Mouse (Mus musculus): ENCODE results near the gene Ak8. TPM values are rescaled to one million over a fixed set of nuclear protein-coding genes. Genes with fewer than 3 reads are reported as not detected.
A peak's percentile ranks its signal among the peaks of the same experiment; 100 is the strongest.

The Ak8 gene
- total RNA-seq, 2 experiments from 2014 or later = 0.18 to 0.33 TPM

- no peak for DNase-seq
Observed at GRCm38 (mm10) chr2:28796298-28796697, 96.3 kb downstream of the Ak8 start.

DNA sequence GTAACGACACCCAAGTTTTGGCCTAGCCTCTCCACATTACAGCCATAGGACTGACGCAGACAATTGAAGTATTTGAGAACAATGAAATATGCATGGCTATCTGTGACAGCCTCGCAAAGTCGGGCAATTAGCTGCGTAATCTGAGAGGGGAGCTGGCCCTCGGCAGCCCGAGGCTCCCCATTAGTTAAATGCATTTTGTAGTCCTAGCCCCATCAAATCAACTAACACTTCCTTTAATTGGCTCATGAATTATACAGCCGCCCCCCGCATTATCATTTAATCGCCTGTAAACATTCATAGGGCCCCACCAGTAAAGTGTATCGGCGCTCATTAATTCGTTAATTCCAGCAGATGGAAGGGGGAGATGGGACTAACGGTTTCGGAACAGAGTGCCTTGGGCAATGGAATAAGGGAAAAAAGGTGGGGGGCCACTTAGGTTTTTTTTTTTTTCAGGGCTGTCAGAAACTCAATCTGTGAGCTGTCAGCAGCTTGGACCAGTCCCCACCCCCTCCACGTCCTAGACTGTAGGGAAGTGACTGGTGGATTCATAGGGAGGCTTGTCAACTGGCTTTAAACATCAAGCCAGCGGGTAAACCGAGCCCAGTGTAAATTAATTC, 97.6 kb downstream of the Ak8 start:
- DNase-seq = no peak

GRCm38 (mm10) chr2:28798390-28798789, 98.4 kb downstream of the Ak8 start:
- no peak for DNase-seq

DNA sequence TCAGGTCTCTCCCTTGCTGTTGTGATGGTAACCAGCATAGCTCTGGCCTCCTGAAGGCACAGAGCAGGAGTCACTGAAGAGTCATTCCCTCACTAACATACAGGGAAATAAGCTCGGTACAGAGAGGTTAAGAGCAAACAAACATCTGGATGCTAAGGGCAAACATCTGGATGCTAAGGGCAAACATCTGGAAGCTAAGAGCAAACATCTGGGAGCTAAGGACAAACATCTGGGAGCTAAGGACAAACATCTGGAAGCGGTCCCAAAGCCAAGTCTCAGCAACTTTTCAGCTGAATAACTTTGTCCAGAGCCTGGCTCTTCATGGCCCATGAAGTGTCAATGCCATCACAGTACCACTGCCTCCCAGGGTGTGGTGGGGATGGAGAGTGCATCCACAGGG, 99.6 kb downstream of the Ak8 start:
- DNase-seq = no peak

- no peak for DNase-seq
Observed at GRCm38 (mm10) chr2:28803406-28803805, 103.4 kb downstream of the Ak8 start.

GRCm38 (mm10) chr2:28808841-28809240, 108.9 kb downstream of the Ak8 start:
- DNase-seq = no peak

DNA sequence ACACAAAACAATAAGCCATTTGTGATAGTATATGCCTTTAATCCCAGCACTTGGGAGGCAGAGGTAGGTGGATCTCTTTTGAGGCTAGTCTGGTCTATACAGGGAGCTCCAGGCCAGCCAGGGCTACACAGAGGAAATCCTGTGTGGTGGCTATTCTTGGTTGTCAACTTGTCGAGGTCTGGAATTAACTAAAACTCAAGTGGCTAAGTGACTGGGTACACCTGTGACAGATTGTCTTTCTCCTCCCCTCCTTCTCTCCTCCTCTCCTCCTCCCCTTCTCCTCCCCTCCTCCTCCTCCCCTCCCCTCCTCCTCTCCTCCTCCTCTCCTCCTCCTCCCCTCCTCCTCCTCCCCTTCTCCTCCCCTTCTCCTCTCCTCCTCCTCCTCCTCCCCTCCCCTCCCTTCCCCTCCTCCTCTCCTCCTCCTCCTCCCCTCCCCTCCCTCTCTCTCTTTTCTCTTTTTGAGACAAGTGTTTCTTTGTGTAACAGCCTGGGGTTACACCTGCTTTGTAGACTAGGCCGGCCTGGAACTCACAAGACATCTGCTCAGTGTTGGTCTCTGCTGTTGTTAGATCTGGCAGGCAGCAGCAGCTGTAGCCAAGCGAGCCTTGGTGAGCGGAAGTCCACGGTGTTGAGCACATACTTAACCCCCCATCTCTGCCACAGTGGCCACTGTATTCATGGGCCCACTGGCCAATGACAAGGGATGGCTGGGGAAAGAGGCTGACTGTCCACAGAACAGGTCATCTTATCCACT, 110.5 kb downstream of the Ak8 start:
- DNase-seq = no peak

- no peak for DNase-seq
Observed at GRCm38 (mm10) chr2:28818866-28819265, 118.9 kb downstream of the Ak8 start.

DNA sequence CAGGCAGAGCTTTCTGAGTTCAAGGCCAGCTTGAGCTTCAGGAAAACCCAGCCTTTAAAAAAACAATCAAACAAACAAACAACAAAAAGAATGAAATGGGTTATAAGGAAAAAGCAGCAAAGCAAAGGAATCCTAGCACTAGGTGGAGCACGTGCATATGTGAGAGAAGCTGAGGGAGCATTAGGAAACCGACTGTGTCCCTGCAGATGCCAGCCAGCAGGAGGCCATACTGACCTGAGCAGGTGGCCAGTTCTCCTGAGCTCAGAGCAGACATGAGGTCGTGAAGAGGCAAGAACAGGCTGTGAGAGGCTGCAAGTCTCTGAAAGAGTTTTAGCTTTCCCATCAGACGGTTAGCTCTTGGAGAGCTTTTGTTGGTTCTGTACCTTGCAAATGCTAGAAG, 129.3 kb downstream of the Ak8 start:
- peak; percentile 20 for DNase-seq

- no peak for DNase-seq
Observed at GRCm38 (mm10) chr2:28836181-28836940, 136.4 kb downstream of the Ak8 start.

DNA sequence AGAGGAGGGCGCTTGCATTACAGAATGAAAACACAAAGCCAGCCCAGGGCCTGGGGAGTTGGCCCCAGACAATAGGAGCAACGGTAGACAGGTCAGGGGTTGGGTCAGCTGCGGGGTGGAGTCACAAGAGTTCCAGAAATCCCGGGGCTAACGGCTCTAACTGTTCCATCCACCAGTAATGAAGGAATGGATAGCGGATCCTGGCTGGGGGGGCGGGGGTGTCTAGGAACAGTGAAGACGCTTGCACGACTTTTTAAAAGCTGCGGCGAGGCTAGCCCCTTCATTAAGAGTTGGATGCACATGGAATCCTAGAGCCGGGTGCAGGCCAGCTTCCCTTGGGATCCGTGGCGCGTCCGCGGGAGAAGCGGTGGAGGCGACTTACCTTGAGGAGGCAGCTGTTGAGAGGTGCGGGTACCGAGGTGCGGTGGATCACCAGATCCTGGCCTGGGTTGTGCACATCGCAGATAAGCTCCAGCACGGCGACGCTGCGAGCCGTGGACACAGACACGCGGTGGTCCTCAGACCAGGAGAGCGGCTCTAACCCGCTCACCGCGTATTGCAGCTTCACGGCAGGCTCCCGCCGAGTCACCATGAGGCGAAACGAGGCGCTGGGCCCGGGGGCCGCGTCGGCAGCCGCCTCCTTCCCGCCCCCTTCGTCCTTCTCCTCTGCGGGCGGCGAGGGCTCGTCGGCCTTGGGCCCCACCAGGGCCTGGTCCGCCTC, 139.7 kb downstream of the Ak8 start:
- peak; percentile 31 for DNase-seq

DNA sequence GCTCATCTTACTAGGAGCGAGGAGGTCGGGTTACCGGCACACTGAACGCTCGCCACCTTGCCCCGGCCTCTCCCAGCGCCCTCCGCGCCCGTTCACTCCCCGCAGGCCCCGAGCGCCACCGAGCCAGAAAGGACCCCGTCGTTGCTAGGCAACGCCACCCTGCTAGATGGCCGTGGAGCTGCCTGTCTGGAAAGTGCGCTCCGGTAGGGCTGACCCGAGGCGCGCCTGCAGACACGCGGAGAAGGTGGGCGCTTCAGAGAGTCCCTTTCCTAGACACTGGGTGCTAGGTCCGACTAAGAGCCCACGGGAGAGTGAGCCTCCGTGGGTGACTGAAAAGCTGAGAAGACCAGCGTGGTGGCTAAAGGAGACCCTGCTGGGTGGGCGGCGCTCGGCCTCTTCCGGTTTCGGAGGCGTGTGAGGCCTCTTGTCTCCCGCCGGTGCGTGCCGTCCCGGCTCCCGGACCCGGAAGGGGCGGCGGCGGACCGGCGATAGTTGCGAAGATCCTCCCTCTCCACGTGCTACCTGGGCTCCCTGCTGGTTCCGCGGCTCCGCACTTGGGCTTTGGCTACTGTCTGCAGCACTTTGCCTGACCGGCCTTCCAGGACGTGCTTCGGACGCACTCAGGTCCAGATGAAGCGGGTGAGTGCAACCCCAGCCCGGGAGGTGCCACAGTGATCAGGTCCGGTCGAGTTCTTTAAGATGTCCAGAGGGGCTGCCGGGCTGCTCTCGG, 140.4 kb downstream of the Ak8 start, which contains the start of the genes Gtf3c4 and Ddx31:
TSS of gene Gtf3c4 (minus strand) at position 139 of the 730 bp plus-strand sequence.
TSS of gene Ddx31 (plus strand) at position 185 of the 730 bp plus-strand sequence.
- DNase-seq = peak; percentile 97

- DNase-seq = no peak
Observed at GRCm38 (mm10) chr2:28842042-28842441, 142.1 kb downstream of the Ak8 start.

- no peak for DNase-seq
Observed at GRCm38 (mm10) chr2:28848879-28849278, 148.9 kb downstream of the Ak8 start.

DNA sequence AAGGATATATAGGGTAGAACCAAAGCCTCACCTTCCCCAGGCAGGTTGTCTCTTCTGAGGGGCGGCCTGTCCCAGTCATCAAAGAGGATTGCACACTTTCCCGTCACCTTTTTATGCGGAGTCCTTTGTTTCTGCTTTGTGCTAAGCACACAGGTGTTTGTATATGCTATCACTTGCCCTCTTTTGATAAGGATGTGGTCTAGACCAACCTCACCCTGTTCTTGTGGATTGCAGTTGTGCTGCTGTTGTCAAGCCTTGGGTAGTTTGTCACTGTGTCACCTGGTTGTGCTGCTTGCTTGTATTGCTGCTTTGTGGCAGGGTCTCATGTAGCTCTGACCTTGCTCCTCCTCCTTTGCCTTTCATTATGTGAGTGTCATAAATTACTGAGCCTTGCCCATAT, 152.6 kb downstream of the Ak8 start:
- no peak for DNase-seq

DNA sequence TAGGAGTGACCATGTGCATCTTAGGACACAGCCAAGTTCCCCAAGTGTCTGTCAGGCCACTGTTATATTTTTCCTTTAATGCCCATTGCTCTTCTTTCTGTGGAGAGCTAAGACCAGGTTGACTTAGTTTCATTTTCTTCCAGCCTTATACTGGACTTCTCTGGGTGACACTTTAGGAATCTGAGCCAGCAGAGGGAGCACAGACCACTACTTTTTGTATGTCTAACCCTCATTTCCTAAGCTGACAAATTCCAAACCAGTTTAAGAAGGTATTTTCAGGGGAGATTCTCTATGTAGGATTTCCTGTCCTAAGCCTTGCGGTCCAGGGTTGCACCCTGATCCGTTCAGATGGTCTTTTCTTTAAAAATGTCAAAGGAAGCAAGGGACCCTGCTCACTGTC, 155.8 kb downstream of the Ak8 start:
- DNase-seq = peak; percentile 8

DNA sequence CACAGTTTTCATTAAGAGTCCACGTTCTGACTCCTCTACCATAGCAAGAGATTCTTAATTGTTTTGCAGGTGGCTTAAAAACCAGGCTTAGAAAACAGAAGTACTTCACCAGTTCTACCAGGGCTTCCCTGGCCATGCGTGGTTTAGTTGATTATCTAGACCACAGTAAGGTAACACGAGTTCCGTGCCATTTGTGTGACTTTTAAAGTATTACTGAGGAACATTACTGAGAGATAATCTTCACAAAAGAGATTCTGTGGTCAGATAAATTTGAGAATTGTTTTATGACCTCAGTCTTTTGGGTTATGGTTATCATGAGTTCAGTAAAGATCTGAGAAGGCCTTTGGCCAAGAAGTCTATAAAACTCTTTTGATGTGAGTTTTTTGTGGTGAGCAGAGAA, 159.3 kb downstream of the Ak8 start:
- DNase-seq = no peak

GRCm38 (mm10) chr2:28860678-28861423, 160.9 kb downstream of the Ak8 start:
- DNase-seq = no peak
